Mouse (Mus musculus) adrenal gland (tissue): ENCODE measurements around the gene Ndst4.

Experiments
- intact Hi-C: fragments of 180-260 bp; cut with DNase I; formaldehyde crosslinking; loops from one replicate; pipeline ENCODE4 v1.15.1; 2025

Gene Ndst4

DNA sequence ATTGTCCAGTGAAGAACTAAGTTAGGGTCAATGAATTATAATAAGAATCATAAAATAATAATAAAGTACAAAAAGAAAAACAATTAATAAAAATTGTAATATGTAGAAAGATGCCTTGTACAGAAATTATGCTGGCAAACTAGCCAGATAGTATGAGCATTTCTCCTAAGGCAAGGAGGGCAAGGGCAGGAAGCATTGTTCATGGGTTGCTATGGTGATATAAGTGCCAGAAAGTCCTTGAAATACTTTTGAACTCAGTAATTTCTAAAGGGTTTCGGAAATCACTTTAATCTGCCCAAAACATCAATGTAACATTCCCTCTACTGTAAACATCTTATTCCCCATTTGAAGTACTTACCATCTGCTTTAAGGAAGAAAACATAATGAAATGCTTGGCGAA lies 319.1 kb downstream of the Ndst4 start:
- intact Hi-C loops = no loop called here

GRCm38 (mm10) chr3:125734945-125735344 lies 331.1 kb downstream of the Ndst4 start:
- intact Hi-C loops = no loop called here

GRCm38 (mm10) chr3:125744468-125745141 lies 340.7 kb downstream of the Ndst4 start:
- intact Hi-C loops = no loop called here

DNA sequence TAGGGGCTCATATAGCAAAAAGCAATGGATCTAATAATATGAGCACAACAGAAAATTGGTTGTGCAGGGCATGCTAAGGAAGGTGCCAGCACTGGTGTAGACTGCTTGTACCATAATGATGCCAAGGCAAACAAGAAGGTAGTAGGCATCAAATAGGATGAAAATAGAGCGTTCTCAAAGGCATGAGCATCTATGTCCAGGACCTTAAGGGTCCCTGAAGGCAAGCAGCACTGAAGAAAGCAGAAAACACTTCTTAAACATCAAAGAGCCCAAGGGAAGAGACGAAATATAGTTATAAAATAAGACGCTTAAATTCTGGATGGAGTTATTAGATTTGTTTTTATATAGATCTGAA lies 341.2 kb downstream of the Ndst4 start:
- intact Hi-C loops = no loop called here

GRCm38 (mm10) chr3:125746367-125746766 lies 342.5 kb downstream of the Ndst4 start:
- intact Hi-C loops = no loop called here

DNA sequence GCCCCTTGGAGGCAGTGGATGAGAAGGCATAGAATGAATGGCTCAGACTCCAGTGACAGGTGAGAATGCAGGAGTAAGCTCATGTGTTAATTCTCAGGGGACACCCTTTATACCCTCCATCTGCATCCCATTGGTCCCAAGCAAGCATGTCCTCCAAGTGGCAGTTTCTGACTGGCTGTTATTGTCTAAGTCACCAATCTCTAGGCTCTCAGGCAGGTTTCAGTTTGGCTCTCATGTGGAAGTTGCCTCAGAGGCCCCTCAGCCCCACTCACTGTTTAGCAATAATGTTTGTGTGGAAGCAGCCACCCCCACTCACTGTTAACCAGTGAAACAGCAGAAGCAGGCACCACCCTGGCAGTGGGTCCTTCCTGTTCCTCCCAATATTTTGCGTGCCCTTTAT lies 353.0 kb downstream of the Ndst4 start:
- intact Hi-C loops = no loop called here

- intact Hi-C loops = no loop called here
Measured at GRCm38 (mm10) chr3:125760711-125761110, 356.8 kb downstream of the Ndst4 start.
